Mouse (Mus musculus): ENCODE measurements around the gene Cdc123. TPM values are rescaled to one million over a fixed set of nuclear protein-coding genes. Genes with fewer than 3 reads are reported as not detected.

The Cdc123 gene
- total and polyA plus RNA-seq, 2 experiments: 29.5 to 92.7 TPM

GRCm38 (mm10) chr2:5747545-5748043 is 97.4 kb downstream of the Cdc123 start:
- peaks cover 5% of the 10 kb centered on the region; the same call in 1 of the 2 replicates for H3K4me1 ChIP-seq (ENCODE audit: control insufficient read depth, insufficient read depth, low read length)
- DNase-seq (ENCODE audit: extremely low read depth, low read depth, low spot score): no peak
- H3K4me3 ChIP-seq (ENCODE audit: insufficient read depth, low read depth, low read length): no peak overlapping the region
- no peaks in the 10 kb centered on the region for H3K36me3 ChIP-seq (ENCODE audit: control insufficient read depth, insufficient read depth, low read length)
- 90% methylated on average over 5 of the region's 5 CpGs for WGBS
- H3K79me2 ChIP-seq (ENCODE audit: control insufficient read depth, insufficient read depth, low read length): no peaks in the 10 kb centered on the region
- TF ChIP-seq POLR2A (IDR thresholded peaks at IDR 0.05; ENCODE audit: extremely low read depth, insufficient read depth, low read length): no peak
- TF ChIP-seq CTCF (IDR thresholded peaks at IDR 0.05; ENCODE audit: low read depth, low read length): no peak
- H3K27ac ChIP-seq (replicated peaks; ENCODE audit: insufficient read depth, low read depth, low read length): no peak overlapping the region
- no peak overlapping the region for H3K9ac ChIP-seq (ENCODE audit: low read depth, low read length)
- no peaks in the 10 kb centered on the region for H3K27me3 ChIP-seq (ENCODE audit: control insufficient read depth, insufficient read depth, low read length)

GRCm38 (mm10) chr2:5746529-5746928 is 98.4 kb downstream of the Cdc123 start:
- Histone ChIP-seq H3K9ac (ENCODE audit: low read depth, low read length) (no peak overlapping the region), H3K4me1 (ENCODE audit: control insufficient read depth, insufficient read depth, low read length) (peaks cover 5% of the 10 kb centered on the region; the same call in 1 of the 2 replicates), H3K79me2 (ENCODE audit: control insufficient read depth, insufficient read depth, low read length) (no peaks in the 10 kb centered on the region), H3K27me3 (ENCODE audit: control insufficient read depth, insufficient read depth, low read length) (no peaks in the 10 kb centered on the region), H3K36me3 (ENCODE audit: control insufficient read depth, insufficient read depth, low read length) (no peaks in the 10 kb centered on the region), H3K27ac (replicated peaks; ENCODE audit: insufficient read depth, low read depth, low read length) (no peak overlapping the region), H3K4me3 (ENCODE audit: insufficient read depth, low read depth, low read length) (no peak overlapping the region)
- DNase-seq (ENCODE audit: extremely low read depth, low read depth, low spot score): no peak
- TF ChIP-seq POLR2A (IDR thresholded peaks at IDR 0.05; ENCODE audit: extremely low read depth, insufficient read depth, low read length) (no peak), CTCF (IDR thresholded peaks at IDR 0.05; ENCODE audit: low read depth, low read length) (no peak)
- WGBS: 85% methylated on average over 12 of the region's 12 CpGs

Other genes starting within 250 kb of the Cdc123 start
- gene Camk1d, start 130.6 kb downstream of the Cdc123 start, total RNA-seq (2014; rRNA removed): 46.3 and 47.7 TPM in 2 replicates
- 17.0 and 21.2 TPM in 2 replicates for gene Camk1d, start 130.6 kb downstream of the Cdc123 start, polyA plus RNA-seq (2012; rRNA removed)
- gene Nudt5, start 145 bp downstream of the Cdc123 start, total RNA-seq (2014; rRNA removed): 13.9 and 15.8 TPM in 2 replicates
- 4.2 and 5.2 TPM in 2 replicates for gene Nudt5, start 145 bp downstream of the Cdc123 start, polyA plus RNA-seq (2012; rRNA removed)
- gene Gm13199, start 17.8 kb upstream of the Cdc123 start, total RNA-seq (2014; rRNA removed): 0.34 and 0.65 TPM in 2 replicates
- 0.27 and 0.57 TPM in 2 replicates for gene Gm13199, start 17.8 kb upstream of the Cdc123 start, polyA plus RNA-seq (2012; rRNA removed)
- gene Sec61a2, start 50.3 kb upstream of the Cdc123 start, total RNA-seq (2014; rRNA removed): 14.2 and 17.1 TPM in 2 replicates
- gene Sec61a2, start 50.3 kb upstream of the Cdc123 start, polyA plus RNA-seq (2012; rRNA removed): 4.5 and 8.2 TPM in 2 replicates
- 81.6 and 84.2 TPM in 2 replicates for gene Dhtkd1, start 97.6 kb upstream of the Cdc123 start, total RNA-seq (2014; rRNA removed)
- 31.3 and 44.1 TPM in 2 replicates for gene Dhtkd1, start 97.6 kb upstream of the Cdc123 start, polyA plus RNA-seq (2012; rRNA removed)
- 7.7 and 10.1 TPM in 2 replicates for gene Upf2, start 106.3 kb upstream of the Cdc123 start, total RNA-seq (2014; rRNA removed)
- gene Upf2, start 106.3 kb upstream of the Cdc123 start, polyA plus RNA-seq (2012; rRNA removed): 1.5 and 1.6 TPM in 2 replicates